Mouse (Mus musculus) CH12.LX (cell line): ENCODE data around the gene Ntmt1. TPM values are rescaled to one million over a fixed set of nuclear protein-coding genes. Genes with fewer than 3 reads are reported as not detected.

Experiments
- DNase-seq: peaks from one replicate; pipeline ENCODE4 v3.0.0-alpha.2; 2013; ENCODE audit errors: extremely low read depth
- H3K27ac ChIP-seq: 2 replicates; pipeline ENCODE4 v1.5.1; 2012; ENCODE audit warnings: low read depth, mild to moderate bottlenecking, control low read depth, moderate library complexity; ENCODE audit not compliant: insufficient read depth
- H3K27me3 ChIP-seq: replicated peaks from 2 replicates; pipeline ENCODE3; 2012; ENCODE audit warnings: inconsistent platforms
- H3K36me3 ChIP-seq, 2 experiments: replicated peaks in 1 of 2; 2 replicates each; pipeline versions ENCODE3 to v1.6.1; 2012; ENCODE audit warnings: inconsistent platforms in 1 of 2, low read length in 1 of 2, mild to moderate bottlenecking in 1 of 2, mixed read lengths in 1 of 2, moderate library complexity in 1 of 2; ENCODE audit not compliant: control insufficient read depth in 1 of 2, insufficient read depth in 1 of 2
- H3K4me1 ChIP-seq, 2 experiments: 2 replicates each; pipeline ENCODE4 v1.6.1; 2012; ENCODE audit warnings: inconsistent platforms in 1 of 2, moderate library complexity in 1 of 2; ENCODE audit not compliant: insufficient read depth in 2 of 2, control insufficient read depth in 1 of 2
- H3K4me2 ChIP-seq: 2 replicates; pipeline ENCODE4 v1.6.1; 2012; ENCODE audit warnings: low read depth, mild to moderate bottlenecking, control low read depth; ENCODE audit not compliant: poor library complexity, insufficient read depth, severe bottlenecking
- H3K4me3 ChIP-seq, 3 experiments: fragments of 150-350 bp in 1 of 3; sonication (generic) in 1 of 3; replicated peaks in 1 of 3; 2 replicates each; pipeline versions ENCODE3 to v1.5.1; 2011 to 2012; ENCODE audit warnings: low read depth in 2 of 3, low read length in 2 of 3, mild to moderate bottlenecking in 2 of 3, moderate library complexity in 2 of 3, control low read depth in 1 of 3, improper control_type of control experiment in 1 of 3, inconsistent platforms in 1 of 3, mixed read lengths in 1 of 3; ENCODE audit not compliant: poor library complexity in 1 of 3
- H3K79me2 ChIP-seq: replicated peaks from 2 replicates; pipeline ENCODE4 v1.6.1; 2012; ENCODE audit warnings: mild to moderate bottlenecking, moderate library complexity; ENCODE audit not compliant: control insufficient read depth, poor library complexity, insufficient read depth, severe bottlenecking; ENCODE audit errors: extremely low read depth
- H3K9ac ChIP-seq: 2 replicates; pipeline ENCODE4 v1.6.1; 2012; ENCODE audit warnings: low read depth, mild to moderate bottlenecking, control low read depth, moderate library complexity; ENCODE audit not compliant: insufficient read depth
- H3K9me3 ChIP-seq: replicated peaks from 2 replicates; pipeline ENCODE3; 2012; ENCODE audit warnings: low read length, inconsistent platforms, mixed read lengths
- BHLHE40 ChIP-seq: IDR thresholded peaks from 2 replicates; pipeline ENCODE4 v1.6.1; 2011; ENCODE audit warnings: mild to moderate bottlenecking, low read depth, low read length, improper control_type of control experiment
- CTCF ChIP-seq, 2 experiments: IDR thresholded peaks in 1 of 2; conservative IDR thresholded peaks in 1 of 2; 2 replicates each; pipeline ENCODE4 v1.5.1; 2011 to 2012; ENCODE audit warnings: low read depth in 2 of 2, low read length in 2 of 2, improper control_type of control experiment in 1 of 2, inconsistent platforms in 1 of 2, mild to moderate bottlenecking in 1 of 2, moderate library complexity in 1 of 2
- E2F4 ChIP-seq: IDR thresholded peaks from 2 replicates; pipeline ENCODE4 v1.6.1; 2011; ENCODE audit warnings: low read depth, low read length, improper control_type of control experiment; ENCODE audit not compliant: insufficient replicate concordance
- ELF1 ChIP-seq: IDR thresholded peaks from 2 replicates; pipeline ENCODE4 v1.6.1; 2014; ENCODE audit warnings: low read depth, mild to moderate bottlenecking, inconsistent platforms, low read length, improper control_type of control experiment
- EP300 ChIP-seq: IDR thresholded peaks from 2 replicates; pipeline ENCODE4 v1.6.1; 2011; ENCODE audit warnings: low read length, improper control_type of control experiment
- ETS1 ChIP-seq: conservative IDR thresholded peaks from 2 replicates; pipeline ENCODE4 v1.6.1; 2012; ENCODE audit warnings: low read depth, mild to moderate bottlenecking, inconsistent platforms, low read length, improper control_type of control experiment, moderate library complexity
- GABPA ChIP-seq: IDR thresholded peaks from 2 replicates; pipeline ENCODE4 v1.6.1; 2012; ENCODE audit warnings: low read depth, low read length, improper control_type of control experiment, inconsistent platforms; ENCODE audit not compliant: insufficient replicate concordance
- IRF4 ChIP-seq: IDR thresholded peaks from 2 replicates; pipeline ENCODE4 v1.6.1; 2014; ENCODE audit warnings: low read depth, mild to moderate bottlenecking, inconsistent platforms, low read length, improper control_type of control experiment
- MAFK ChIP-seq: IDR thresholded peaks from 2 replicates; pipeline ENCODE4 v1.6.1; 2011; ENCODE audit warnings: low read length, improper control_type of control experiment; ENCODE audit not compliant: insufficient replicate concordance
- MAX ChIP-seq: IDR thresholded peaks from 2 replicates; pipeline ENCODE4 v1.6.1; 2011; ENCODE audit warnings: low read length, improper control_type of control experiment
- MEF2A ChIP-seq: IDR thresholded peaks from 2 replicates; pipeline ENCODE4 v1.6.1; 2014; ENCODE audit warnings: low read depth, mild to moderate bottlenecking, inconsistent platforms, low read length, improper control_type of control experiment, borderline replicate concordance
- MYC ChIP-seq: IDR thresholded peaks from 2 replicates; pipeline ENCODE4 v1.6.1; 2011; ENCODE audit warnings: low read depth, mild to moderate bottlenecking, improper control_type of control experiment, low read length
- NELFE ChIP-seq: IDR thresholded peaks from 2 replicates; pipeline ENCODE4 v1.6.1; 2011; ENCODE audit warnings: low read depth, low read length, improper control_type of control experiment
- NRF1 ChIP-seq: IDR thresholded peaks from 2 replicates; pipeline ENCODE4 v1.6.1; 2014; ENCODE audit warnings: low read depth, mild to moderate bottlenecking, inconsistent platforms, low read length, improper control_type of control experiment, moderate library complexity
- RAD21 ChIP-seq: IDR thresholded peaks from 2 replicates; pipeline ENCODE4 v1.6.1; 2011; ENCODE audit warnings: low read depth, mild to moderate bottlenecking, low read length, improper control_type of control experiment, moderate library complexity
- SMC3 ChIP-seq: IDR thresholded peaks from 2 replicates; pipeline ENCODE4 v1.6.1; 2011; ENCODE audit warnings: low read depth, low read length, improper control_type of control experiment
- TBP ChIP-seq: conservative IDR thresholded peaks from 2 replicates; pipeline ENCODE4 v1.6.1; 2011; ENCODE audit warnings: low read depth, low read length, improper control_type of control experiment
- USF2 ChIP-seq: conservative IDR thresholded peaks from 2 replicates; pipeline ENCODE4 v1.6.1; 2011; ENCODE audit warnings: low read depth, low read length, improper control_type of control experiment
- ZMIZ1 ChIP-seq: IDR thresholded peaks from 2 replicates; pipeline ENCODE4 v1.6.1; 2012; ENCODE audit warnings: low read depth, mild to moderate bottlenecking, inconsistent platforms, low read length, improper control_type of control experiment
- dilution Hi-C: fragments of 300-500 bp; cut with MboI; formaldehyde crosslinking; loops from 2 replicates; pipeline ENCODE4 v1.14.3; 2020; ENCODE audit warnings: low sequenced_read_pairs; ENCODE audit not compliant: extremely low pct_unique_long_range_greater_than_20kb, extremely low pct_ligation_motif_present
- in situ Hi-C: fragments of 300-500 bp; cut with MboI; formaldehyde crosslinking; loops from 3 replicates; pipeline ENCODE4 v1.14.3; 2019; ENCODE audit warnings: low sequenced_read_pairs, low pct_ligation_motif_present, low pct_unique_long_range_greater_than_20kb, mixed read lengths
- polyA plus RNA-seq: library from polyadenylated mRNA; unstranded; fragments of >175 nt; gene quantifications from 2 replicates; pipeline ENCODE4 v1.2.1, GENCODE M21; 2012; ENCODE audit warnings: low read depth; ENCODE audit not compliant: insufficient read length
- total RNA-seq, 2 experiments: library from RNA; depleted of rRNA; stranded (reverse); fragments of 300-350 nt in 1 of 2; fragments of >200 nt in 1 of 2; gene quantifications; 2 replicates each; pipeline ENCODE4 v1.2.3; 2012 to 2014

Gene Ntmt1
- total and polyA plus RNA-seq, 3 experiments = 43.3 to 66.1 (median 50.4) TPM

- TF ChIP-seq BHLHE40 (no peak), RAD21 (peak; percentile 33), USF2 (no peak), MAFK (no peak), MEF2A (no peak), SMC3 (peak; percentile 4; the same call in 1 of the 2 replicates), ZMIZ1 (no peak), IRF4 (no peak)
These were observed 31.7 kb upstream of the Ntmt1 start (continued) for GRCm38 (mm10) chr2:30775955-30776354.

- Histone ChIP-seq H3K27me3 (peaks cover 14% of the 10 kb centered on the region), H3K4me3 (no peak overlapping the region), H3K4me1 (peaks cover 3 to 40% of the 10 kb centered on the region in 2 experiments; a peak in 3 of 4 replicates), H3K9ac (no peak overlapping the region), H3K27ac (no peak overlapping the region), H3K36me3 (no peaks in the 10 kb centered on the region), H3K79me2 (no peaks in the 10 kb centered on the region), H3K9me3 (no peaks in the 10 kb centered on the region), H3K4me2 (no peak overlapping the region)
- TF ChIP-seq MEF2A = no peak
- in situ Hi-C loops (no loop called here), dilution Hi-C loops (no loop called here)
- DNase-seq = no peak
These were observed 30.4 kb upstream of the Ntmt1 start for GRCm38 (mm10) chr2:30777266-30777665.

DNA sequence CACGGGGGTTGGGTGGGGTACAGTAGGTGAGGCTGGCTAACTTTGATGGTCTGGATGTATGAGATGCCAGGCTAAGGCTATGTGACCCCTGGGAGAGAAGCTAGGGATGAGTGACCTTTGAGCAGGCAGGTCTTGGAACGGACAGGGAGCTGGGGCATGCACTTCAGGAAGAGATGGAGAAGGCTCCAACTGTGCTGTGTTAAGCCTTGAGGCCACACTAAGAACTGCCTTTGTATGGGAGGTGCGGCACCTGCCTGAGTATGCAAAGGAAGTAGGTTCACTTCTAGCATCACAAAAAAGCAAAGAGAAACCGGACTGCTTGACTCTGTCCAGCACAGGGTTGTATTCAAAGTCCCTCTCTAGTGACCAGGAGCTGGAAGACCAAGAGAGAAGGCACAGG is 29.4 kb upstream of the Ntmt1 start:
- no peaks in the 10 kb centered on the region for H3K9me3 ChIP-seq
- H3K4me2 ChIP-seq = no peak overlapping the region
- H3K4me3 ChIP-seq = no peak overlapping the region
- DNase-seq = no peak
- H3K27ac ChIP-seq = no peak overlapping the region
- H3K9ac ChIP-seq = no peak overlapping the region
- H3K36me3 ChIP-seq = no peaks in the 10 kb centered on the region
- in situ Hi-C loops (no loop called here), dilution Hi-C loops (no loop called here)
- TF ChIP-seq CTCF (conservative IDR thresholded peaks at IDR 0.05 in 1 of 2, IDR thresholded peaks at IDR 0.05 in 1 of 2; ENCODE audit: low read depth in 2 of 2, low read length in 2 of 2) (no peak), NELFE (no peak), IRF4 (no peak), RAD21 (no peak), MYC (no peak), MAX (no peak), ETS1 (no peak), ELF1 (no peak), TBP (no peak), EP300 (no peak), BHLHE40 (no peak), GABPA (no peak), MEF2A (no peak), NRF1 (no peak), ZMIZ1 (no peak), E2F4 (no peak), MAFK (no peak)
- H3K4me1 ChIP-seq = peaks cover 3 to 31% of the 10 kb centered on the region in 2 experiments; a peak in 3 of 4 replicates
- no peaks in the 10 kb centered on the region for H3K79me2 ChIP-seq
- H3K27me3 ChIP-seq = peaks cover 14% of the 10 kb centered on the region
